Mouse (Mus musculus) bone marrow, adult 2 months (tissue): ENCODE data around the gene Zfp943.

Experiments
- CTCF ChIP-seq: fragments of 200-500 bp; IDR thresholded peaks from 2 replicates; pipeline ENCODE4 v1.5.1; 2011; ENCODE audit warnings: low read length, control low read depth; ENCODE audit not compliant: control insufficient read depth, insufficient read depth
- POLR2A ChIP-seq: fragments of 200-500 bp; IDR thresholded peaks from 2 replicates; pipeline ENCODE4 v1.6.1; 2011; ENCODE audit warnings: low read depth, mild to moderate bottlenecking, control low read depth, low read length, borderline replicate concordance; ENCODE audit not compliant: control insufficient read depth

GRCm38 (mm10) chr17:22118770-22119169 lies 156.4 kb downstream of the Zfp943 start:
- TF ChIP-seq POLR2A (no peak), CTCF (no peak)
